Mouse (Mus musculus): ENCODE data around the gene Hrh1. TPM values are rescaled to one million over a fixed set of nuclear protein-coding genes. Genes with fewer than 3 reads are reported as not detected.

Gene Hrh1
- polyA plus RNA-seq (2012; ENCODE audit: insufficient read depth, insufficient read length, low replicate concordance, missing spikeins) = not detected in 2 replicates

- H3K4me1 ChIP-seq (ENCODE audit: control insufficient read depth, insufficient read depth, low read length) = peaks cover 20% of the 10 kb centered on the region
- WGBS = under 1% methylated on average over 56 of the region's 56 CpGs
- TF ChIP-seq CTCF (IDR thresholded peaks at IDR 0.05; ENCODE audit: insufficient read depth, low read depth, low read length) (no peak), POLR2A (IDR thresholded peaks at IDR 0.05; ENCODE audit: insufficient read depth, low read depth, low read length) (no peak)
- H3K4me3 ChIP-seq (ENCODE audit: insufficient read depth, low read depth, low read length) = peak within 1 kb of the TSS; percentile 46
- no peak within 1 kb of the TSS for H3K27ac ChIP-seq (ENCODE audit: insufficient read depth, low read depth, low read length)
These were observed at the start of gene Hrh1 for GRCm38 (mm10) chr6:114397691-114398217. Hrh1 (plus strand) TSS chr6:114397936.

DNA sequence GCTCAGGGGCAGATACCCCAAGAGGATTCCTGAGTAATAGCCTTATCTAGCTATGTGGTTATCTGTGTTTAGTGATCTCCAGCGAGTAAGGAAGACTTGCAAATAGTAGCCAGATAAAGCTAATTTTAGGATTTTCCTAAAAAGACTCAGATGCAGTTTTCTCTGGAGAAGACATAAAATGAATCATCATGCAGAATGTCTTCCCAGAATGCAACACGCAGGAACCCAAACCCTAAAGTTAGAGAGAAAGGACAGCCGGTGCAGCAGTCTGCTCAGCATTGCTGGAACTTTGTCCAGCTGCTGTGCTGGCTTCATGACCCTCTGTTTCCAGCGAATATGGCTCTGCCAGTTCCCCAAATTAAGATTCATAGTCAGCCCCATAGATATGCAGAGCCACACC, 43.1 kb upstream of the Hrh1 start:
- H3K4me3 ChIP-seq (ENCODE audit: insufficient read depth, low read depth, low read length) = no peak overlapping the region
- H3K27ac ChIP-seq (ENCODE audit: insufficient read depth, low read depth, low read length) = no peak overlapping the region
- no peak for TF ChIP-seq POLR2A (IDR thresholded peaks at IDR 0.05; ENCODE audit: insufficient read depth, low read depth, low read length)
- TF ChIP-seq CTCF (IDR thresholded peaks at IDR 0.05; ENCODE audit: insufficient read depth, low read depth, low read length) = no peak
- H3K4me1 ChIP-seq (ENCODE audit: control insufficient read depth, insufficient read depth, low read length) = peaks cover 18% of the 10 kb centered on the region
- WGBS = 51% methylated on average over 4 of the region's 4 CpGs

GRCm38 (mm10) chr6:114358171-114358570, 39.6 kb upstream of the Hrh1 start:
- H3K4me3 ChIP-seq (ENCODE audit: insufficient read depth, low read depth, low read length) = no peak overlapping the region
- TF ChIP-seq POLR2A (IDR thresholded peaks at IDR 0.05; ENCODE audit: insufficient read depth, low read depth, low read length) (no peak), CTCF (IDR thresholded peaks at IDR 0.05; ENCODE audit: insufficient read depth, low read depth, low read length) (no peak)
- WGBS = 25% methylated on average over 3 of the region's 3 CpGs
- H3K4me1 ChIP-seq (ENCODE audit: control insufficient read depth, insufficient read depth, low read length) = peaks cover 18% of the 10 kb centered on the region
- H3K27ac ChIP-seq (ENCODE audit: insufficient read depth, low read depth, low read length) = no peak overlapping the region

- no peak for TF ChIP-seq POLR2A (IDR thresholded peaks at IDR 0.05; ENCODE audit: insufficient read depth, low read depth, low read length)
- TF ChIP-seq CTCF (IDR thresholded peaks at IDR 0.05; ENCODE audit: insufficient read depth, low read depth, low read length) = no peak
- H3K4me3 ChIP-seq (ENCODE audit: insufficient read depth, low read depth, low read length) = no peak overlapping the region
- H3K4me1 ChIP-seq (ENCODE audit: control insufficient read depth, insufficient read depth, low read length) = peaks cover 5% of the 10 kb centered on the region
- WGBS = 79% methylated on average over 4 of the region's 4 CpGs
- H3K27ac ChIP-seq (ENCODE audit: insufficient read depth, low read depth, low read length) = no peak overlapping the region
These were observed 35.4 kb upstream of the Hrh1 start for GRCm38 (mm10) chr6:114362355-114362754.

GRCm38 (mm10) chr6:114363740-114364139, 34.0 kb upstream of the Hrh1 start:
- Histone ChIP-seq H3K4me1 (ENCODE audit: control insufficient read depth, insufficient read depth, low read length) (peaks cover 5% of the 10 kb centered on the region; the same call in 1 of the 2 replicates), H3K27ac (ENCODE audit: insufficient read depth, low read depth, low read length) (no peak overlapping the region), H3K4me3 (ENCODE audit: insufficient read depth, low read depth, low read length) (no peak overlapping the region)
- 79% methylated on average over 8 of the region's 8 CpGs for WGBS
- no peak for TF ChIP-seq CTCF (IDR thresholded peaks at IDR 0.05; ENCODE audit: insufficient read depth, low read depth, low read length)
- TF ChIP-seq POLR2A (IDR thresholded peaks at IDR 0.05; ENCODE audit: insufficient read depth, low read depth, low read length) = no peak

- 88% methylated on average over 5 of the region's 5 CpGs for WGBS
- no peak for TF ChIP-seq CTCF (IDR thresholded peaks at IDR 0.05; ENCODE audit: insufficient read depth, low read depth, low read length)
- no peak for TF ChIP-seq POLR2A (IDR thresholded peaks at IDR 0.05; ENCODE audit: insufficient read depth, low read depth, low read length)
These were observed 33.0 kb upstream of the Hrh1 start for GRCm38 (mm10) chr6:114364734-114365133.

DNA sequence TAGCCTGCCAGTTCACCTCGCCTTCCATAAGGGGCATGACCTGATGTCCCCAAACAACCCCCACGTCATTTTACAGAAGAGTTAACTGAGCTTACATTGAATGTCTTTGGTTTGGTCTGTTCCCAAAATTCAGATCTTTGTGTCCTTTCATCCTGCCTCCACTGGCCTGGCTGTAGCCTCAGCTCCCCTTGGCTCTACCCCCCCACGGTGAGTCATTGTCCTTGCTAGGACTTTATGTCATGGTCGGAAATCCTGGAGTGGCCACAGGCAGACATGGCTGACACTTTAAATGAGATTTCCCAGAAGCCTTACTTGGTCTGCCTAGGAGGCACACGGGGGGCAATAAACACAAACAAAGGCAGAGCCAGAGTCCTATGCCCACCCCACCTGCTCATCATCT, 31.5 kb upstream of the Hrh1 start:
- H3K4me1 ChIP-seq (ENCODE audit: control insufficient read depth, insufficient read depth, low read length) = peaks cover 5% of the 10 kb centered on the region; the same call in 1 of the 2 replicates
- WGBS = 76% methylated on average over 5 of the region's 5 CpGs

More at GRCm38 (mm10) chr6:114364734-114365133, 33.0 kb upstream of the Hrh1 start:
- Histone ChIP-seq H3K4me1 (ENCODE audit: control insufficient read depth, insufficient read depth, low read length) (peaks cover 5% of the 10 kb centered on the region; the same call in 1 of the 2 replicates), H3K4me3 (ENCODE audit: insufficient read depth, low read depth, low read length) (no peak overlapping the region), H3K27ac (ENCODE audit: insufficient read depth, low read depth, low read length) (no peak overlapping the region)

DNA sequence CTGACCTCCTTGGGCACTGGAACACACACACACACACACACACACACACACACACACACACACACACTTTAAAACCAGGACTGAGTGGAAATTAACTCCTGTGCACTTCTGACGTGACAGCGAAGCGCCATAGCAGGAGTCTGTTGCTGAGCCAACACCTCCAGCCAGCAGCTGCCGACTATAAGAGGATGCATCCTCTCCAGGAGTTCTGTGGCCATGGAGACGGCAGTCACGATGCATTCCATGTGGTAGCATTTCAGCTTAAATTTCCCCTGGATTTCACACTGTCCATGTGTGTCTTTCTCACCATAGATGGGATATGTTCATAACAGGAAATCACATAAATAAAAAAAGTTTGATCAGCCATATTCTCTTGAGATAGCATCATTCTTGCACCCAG, 30.1 kb upstream of the Hrh1 start:
- Histone ChIP-seq H3K4me1 (ENCODE audit: control insufficient read depth, insufficient read depth, low read length) (peaks cover 5% of the 10 kb centered on the region; the same call in 1 of the 2 replicates), H3K4me3 (ENCODE audit: insufficient read depth, low read depth, low read length) (no peak overlapping the region), H3K27ac (ENCODE audit: insufficient read depth, low read depth, low read length) (no peak overlapping the region)
- 16% methylated on average over 6 of the region's 6 CpGs for WGBS
- TF ChIP-seq POLR2A (IDR thresholded peaks at IDR 0.05; ENCODE audit: insufficient read depth, low read depth, low read length) = no peak
- TF ChIP-seq CTCF (IDR thresholded peaks at IDR 0.05; ENCODE audit: insufficient read depth, low read depth, low read length) = no peak

More for the DNA sequence above, 31.5 kb upstream of the Hrh1 start:
- Histone ChIP-seq H3K4me3 (ENCODE audit: insufficient read depth, low read depth, low read length) (no peak overlapping the region), H3K27ac (ENCODE audit: insufficient read depth, low read depth, low read length) (no peak overlapping the region)
- TF ChIP-seq CTCF (IDR thresholded peaks at IDR 0.05; ENCODE audit: insufficient read depth, low read depth, low read length) = no peak

DNA sequence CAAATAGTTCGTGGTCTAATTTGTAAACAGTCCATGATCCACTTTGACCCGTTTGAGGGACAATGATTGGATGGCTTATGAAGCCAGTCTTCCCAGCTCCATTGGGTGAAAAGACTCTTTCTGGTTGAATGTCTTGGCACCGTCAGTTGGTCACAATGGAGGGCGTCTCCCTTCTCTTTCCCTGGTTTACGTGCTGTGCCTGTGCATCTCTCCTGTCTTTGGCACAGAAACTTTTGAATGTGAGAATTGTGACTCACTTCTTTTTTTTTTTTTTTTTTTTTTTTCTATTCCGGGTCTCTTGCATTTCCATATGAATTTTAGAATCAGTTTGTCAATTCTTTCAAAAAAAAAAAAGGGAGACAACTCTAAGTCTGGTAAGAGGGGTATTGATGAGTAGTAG, 29.5 kb upstream of the Hrh1 start:
- Histone ChIP-seq H3K4me3 (ENCODE audit: insufficient read depth, low read depth, low read length) (no peak overlapping the region), H3K4me1 (ENCODE audit: control insufficient read depth, insufficient read depth, low read length) (peaks cover 5% of the 10 kb centered on the region; the same call in 1 of the 2 replicates), H3K27ac (ENCODE audit: insufficient read depth, low read depth, low read length) (no peak overlapping the region)
- WGBS = 59% methylated on average over 6 of the region's 6 CpGs
- TF ChIP-seq POLR2A (IDR thresholded peaks at IDR 0.05; ENCODE audit: insufficient read depth, low read depth, low read length) (no peak), CTCF (IDR thresholded peaks at IDR 0.05; ENCODE audit: insufficient read depth, low read depth, low read length) (no peak)

Data from olfactory bulb, adult 2 months (tissue).